Mouse (Mus musculus): ENCODE measurements around the gene Entpd7.

The Entpd7 gene

GRCm38 (mm10) chr19:43771499-43771969 lies 82.1 kb downstream of the Entpd7 start:
- no peak for DNase-seq (ENCODE audit: low spot score)

- no peak for DNase-seq (ENCODE audit: low spot score)
These were observed 82.8 kb downstream of the Entpd7 start for GRCm38 (mm10) chr19:43772311-43772710.

- no peak for DNase-seq (ENCODE audit: low spot score)
These were observed 86.0 kb downstream of the Entpd7 start for GRCm38 (mm10) chr19:43775433-43775832.

GRCm38 (mm10) chr19:43776561-43776960 lies 87.1 kb downstream of the Entpd7 start:
- DNase-seq (ENCODE audit: low spot score) = no peak

GRCm38 (mm10) chr19:43777308-43777707 lies 87.8 kb downstream of the Entpd7 start:
- DNase-seq (ENCODE audit: low spot score) = no peak

- DNase-seq (ENCODE audit: low spot score) = no peak
These were observed 90.9 kb downstream of the Entpd7 start for GRCm38 (mm10) chr19:43780391-43780790.

GRCm38 (mm10) chr19:43781980-43782379 lies 92.5 kb downstream of the Entpd7 start, which contains the start of gene Abcc2:
Gene Abcc2, plus strand, starts transcription at chr19:43782192.
- no peak for DNase-seq (ENCODE audit: low spot score)

Measured in ovary, adult 18-20 months (tissue).